Mouse (Mus musculus) olfactory bulb, adult 2 months (tissue): ENCODE results near the gene Pdk1. TPM values are rescaled to one million over a fixed set of nuclear protein-coding genes. Genes with fewer than 3 reads are reported as not detected.
"Not testable (repeated sequence)": the region's sequence is repeated elsewhere in the genome, so short reads cannot be mapped to it uniquely, and the experiment has no call there.

Experiments
- H3K27ac ChIP-seq: fragments of 200-500 bp; 2 replicates; pipeline ENCODE4 v1.5.1; 2012; ENCODE audit warnings: low read depth, low read length; ENCODE audit not compliant: insufficient read depth
- H3K4me1 ChIP-seq: fragments of 200-500 bp; 2 replicates; pipeline ENCODE4 v1.6.1; 2012; ENCODE audit warnings: low read length; ENCODE audit not compliant: control insufficient read depth, insufficient read depth
- H3K4me3 ChIP-seq: fragments of 200-500 bp; 2 replicates; pipeline ENCODE4 v1.5.1; 2012; ENCODE audit warnings: mild to moderate bottlenecking, low read depth, low read length, moderate library complexity; ENCODE audit not compliant: insufficient read depth
- CTCF ChIP-seq: fragments of 200-500 bp; IDR thresholded peaks from 2 replicates; pipeline ENCODE4 v1.5.1; 2012; ENCODE audit warnings: low read depth, mild to moderate bottlenecking, low read length, moderate library complexity; ENCODE audit not compliant: insufficient read depth
- POLR2A ChIP-seq: fragments of 200-500 bp; IDR thresholded peaks from 2 replicates; pipeline ENCODE4 v1.6.1; 2012; ENCODE audit warnings: mild to moderate bottlenecking, low read depth, low read length, moderate library complexity; ENCODE audit not compliant: insufficient read depth
- whole genome bisulfite sequencing: fragments of 180-500 bp; shearing (Covaris S2); methylation state at CpG from one replicate; pipeline ENCODE4 v1.1.7; 2018; 5-methylcytosine and 5-hydroxymethylcytosine counted together
- polyA plus RNA-seq: library from polyadenylated mRNA; stranded (reverse); fragments of >200 nt; gene quantifications from 2 replicates; pipeline ENCODE4 v1.2.4, GENCODE M21; 2012; ENCODE audit warnings: low replicate concordance; ENCODE audit not compliant: missing spikeins, insufficient read depth, insufficient read length

Gene Pdk1
- polyA plus RNA-seq, 1 experiment: not detected

- H3K27ac ChIP-seq: no peak overlapping the region
- H3K4me1 ChIP-seq: no peaks in the 10 kb centered on the region
- WGBS: 22% methylated on average over 6 of the region's 6 CpGs
- no peak for TF ChIP-seq CTCF
- TF ChIP-seq POLR2A: no peak
- H3K4me3 ChIP-seq: no peak overlapping the region
Measured at GRCm38 (mm10) chr2:71837791-71838190, 35.2 kb upstream of the Pdk1 start.

GRCm38 (mm10) chr2:71843316-71843715 is 29.7 kb upstream of the Pdk1 start:
- no peak overlapping the region for H3K27ac ChIP-seq
- TF ChIP-seq POLR2A (no peak), CTCF (no peak)
- 84% methylated on average over 9 of the region's 9 CpGs for whole genome bisulfite sequencing
- no peaks in the 10 kb centered on the region for H3K4me1 ChIP-seq
- no peak overlapping the region for H3K4me3 ChIP-seq

- Histone ChIP-seq H3K4me3 (no peak overlapping the region), H3K27ac (no peak overlapping the region), H3K4me1 (no peaks in the 10 kb centered on the region)
- TF ChIP-seq CTCF (no peak), POLR2A (no peak)
- WGBS: 91% methylated on average over 6 of the region's 6 CpGs
Measured at GRCm38 (mm10) chr2:71844906-71845305, 28.1 kb upstream of the Pdk1 start.

- H3K27ac ChIP-seq, H3K4me3 ChIP-seq, H3K4me1 ChIP-seq: not testable (repeated sequence)
- WGBS: 3% methylated on average over 7 of the region's 8 CpGs
Measured at GRCm38 (mm10) chr2:71852161-71852560, 20.9 kb upstream of the Pdk1 start.

- Histone ChIP-seq H3K4me1 (no peaks in the 10 kb centered on the region), H3K27ac (no peak overlapping the region), H3K4me3 (no peak overlapping the region)
- TF ChIP-seq CTCF (no peak), POLR2A (no peak)
- WGBS: 80% methylated on average over 5 of the region's 5 CpGs
Measured at GRCm38 (mm10) chr2:71855076-71855475, 17.9 kb upstream of the Pdk1 start.

GRCm38 (mm10) chr2:71863531-71864173 is 9.4 kb upstream of the Pdk1 start:
- Histone ChIP-seq H3K4me3 (no peak overlapping the region), H3K27ac (no peak overlapping the region)
- TF ChIP-seq POLR2A (no peak), CTCF (no peak)

GRCm38 (mm10) chr2:71865022-71865421 is 8.0 kb upstream of the Pdk1 start:
- WGBS: 77% methylated on average over 3 of the region's 3 CpGs
- Histone ChIP-seq H3K4me3 (no peak overlapping the region), H3K27ac (no peak overlapping the region), H3K4me1 (no peaks in the 10 kb centered on the region)
- TF ChIP-seq POLR2A (no peak), CTCF (no peak)

More at GRCm38 (mm10) chr2:71863531-71864173, 9.4 kb upstream of the Pdk1 start:
- H3K4me1 ChIP-seq: no peaks in the 10 kb centered on the region
- 89% methylated on average over 5 of the region's 5 CpGs for WGBS

- H3K4me3 ChIP-seq: no peak overlapping the region
- no peak overlapping the region for H3K27ac ChIP-seq
- no peaks in the 10 kb centered on the region for H3K4me1 ChIP-seq
- WGBS: 85% methylated on average over 3 of the region's 3 CpGs
- no peak for TF ChIP-seq POLR2A
- TF ChIP-seq CTCF: no peak
Measured at GRCm38 (mm10) chr2:71865935-71866334, 7.1 kb upstream of the Pdk1 start.

GRCm38 (mm10) chr2:71866565-71866964 is 6.5 kb upstream of the Pdk1 start:
- H3K4me1 ChIP-seq: no peaks in the 10 kb centered on the region
- no peak overlapping the region for H3K27ac ChIP-seq
- WGBS: 66% methylated on average over 1 of the region's 1 CpGs
- TF ChIP-seq POLR2A (no peak), CTCF (no peak)
- no peak overlapping the region for H3K4me3 ChIP-seq

GRCm38 (mm10) chr2:71867019-71867418 is 6.0 kb upstream of the Pdk1 start:
- 91% methylated on average over 3 of the region's 3 CpGs for WGBS
- TF ChIP-seq POLR2A: no peak
- TF ChIP-seq CTCF: no peak
- no peaks in the 10 kb centered on the region for H3K4me1 ChIP-seq
- no peak overlapping the region for H3K4me3 ChIP-seq
- H3K27ac ChIP-seq: no peak overlapping the region
